Mouse (Mus musculus) forebrain, postnatal 0 days (tissue): ENCODE data around the gene Zbtb46. TPM values are rescaled to one million over a fixed set of nuclear protein-coding genes. Genes with fewer than 3 reads are reported as not detected.

Source experiments
- ATAC-seq: fragments of 200-750 bp; cut with Nextera tagmentation; 2 replicates; pipeline ENCODE4 v1.8.0; 2017; ENCODE audit warnings: mild to moderate bottlenecking, moderate library complexity
- DNase-seq: peaks from one replicate; pipeline ENCODE4 v3.0.0-alpha.2; 2015
- H3K27ac ChIP-seq: fragments of 300-500 bp; sonication (generic); 2 replicates; pipeline ENCODE4 v1.5.1; 2014; ENCODE audit warnings: low read depth, mild to moderate bottlenecking, antibody characterized with exemption, low read length, moderate library complexity, mixed read lengths
- H3K27me3 ChIP-seq: fragments of 300-500 bp; sonication (generic); 2 replicates; pipeline ENCODE4 v1.6.1; 2014; ENCODE audit warnings: mild to moderate bottlenecking, low read length, mixed read lengths; ENCODE audit not compliant: insufficient read depth
- H3K36me3 ChIP-seq: fragments of 300-500 bp; sonication (generic); 2 replicates; pipeline ENCODE4 v1.6.1; 2014; ENCODE audit warnings: mild to moderate bottlenecking, moderate library complexity; ENCODE audit not compliant: insufficient read depth
- H3K4me1 ChIP-seq: fragments of 300-500 bp; sonication (generic); 2 replicates; pipeline ENCODE4 v1.6.1; 2014; ENCODE audit warnings: antibody characterized with exemption; ENCODE audit not compliant: insufficient read depth
- H3K4me2 ChIP-seq: fragments of 300-500 bp; sonication (generic); 2 replicates; pipeline ENCODE4 v1.6.1; 2014; ENCODE audit warnings: low read depth, mild to moderate bottlenecking, moderate library complexity
- H3K4me3 ChIP-seq: fragments of 300-500 bp; sonication (generic); 2 replicates; pipeline ENCODE4 v1.5.1; 2014; ENCODE audit warnings: low read depth, low read length, mixed read lengths
- H3K9ac ChIP-seq: fragments of 300-500 bp; sonication (generic); 2 replicates; pipeline ENCODE4 v1.6.1; 2014; ENCODE audit warnings: mild to moderate bottlenecking
- H3K9me3 ChIP-seq: fragments of 300-500 bp; sonication (generic); 2 replicates; pipeline ENCODE4 v1.6.1; 2016; ENCODE audit warnings: low read length
- CTCF ChIP-seq: sonication (generic); IDR thresholded peaks from 2 replicates; pipeline ENCODE4 v1.5.1; 2016; ENCODE audit warnings: antibody characterized with exemption, control low read depth, low read depth
- WGBS: fragments of 180-500 bp; shearing (Covaris S2); extraction: QIAGEN DNeasy Blood & Tissue Kit; methylation state at CpG from one replicate; pipeline ENCODE4 v1.1.7; 2014; 5-methylcytosine and 5-hydroxymethylcytosine counted together
- polyA plus RNA-seq: library from polyadenylated mRNA; unstranded; fragments of >200 nt; fragmentation: Nextera tagmentation; extraction: Ambion mirVana; gene quantifications from 2 replicates; pipeline ENCODE4 v1.2.1, GENCODE M21; 2015
- total RNA-seq: library from RNA; depleted of rRNA; stranded (reverse); fragments of >200 nt; gene quantifications from 2 replicates; pipeline ENCODE4 v1.2.3, GENCODE M21; 2014

The Zbtb46 gene
- total and polyA plus RNA-seq, 2 experiments from 2014 or later: 11.0 to 17.7 TPM

- TF ChIP-seq CTCF: no peak
- H3K4me2 ChIP-seq: no peak overlapping the region
- no peak overlapping the region for H3K27ac ChIP-seq
- H3K27me3 ChIP-seq: no peaks in the 10 kb centered on the region
- no peak overlapping the region for H3K9ac ChIP-seq
- no peaks in the 10 kb centered on the region for H3K9me3 ChIP-seq
- no peak overlapping the region for H3K4me3 ChIP-seq
- ATAC-seq: no peak
- no peak for DNase-seq
- 0 out of 2 replicates have a peak, but pooled peaks cover 19% of the 10 kb centered on the region for H3K36me3 ChIP-seq
- no peaks in the 10 kb centered on the region for H3K4me1 ChIP-seq
- 76% methylated on average over 4 of the region's 4 CpGs for WGBS
Observed at GRCm38 (mm10) chr2:181390136-181390870, 68.9 kb downstream of the Zbtb46 start.

- WGBS: 81% methylated on average over 4 of the region's 4 CpGs
- H3K9me3 ChIP-seq: no peaks in the 10 kb centered on the region
- H3K27me3 ChIP-seq: no peaks in the 10 kb centered on the region
- no peak overlapping the region for H3K27ac ChIP-seq
- no peak for ATAC-seq
- no peak for TF ChIP-seq CTCF
- no peak overlapping the region for H3K9ac ChIP-seq
- H3K4me1 ChIP-seq: no peaks in the 10 kb centered on the region
- H3K4me2 ChIP-seq: no peak overlapping the region
- no peak for DNase-seq
- H3K4me3 ChIP-seq: no peak overlapping the region
- H3K36me3 ChIP-seq: peaks cover 40% of the 10 kb centered on the region
Observed at GRCm38 (mm10) chr2:181386663-181387210, 72.5 kb downstream of the Zbtb46 start.

- 67% methylated on average over 3 of the region's 3 CpGs for WGBS
- Histone ChIP-seq H3K27me3 (no peaks in the 10 kb centered on the region), H3K27ac (no peak overlapping the region), H3K36me3 (peaks cover 40% of the 10 kb centered on the region), H3K4me2 (no peak overlapping the region), H3K4me3 (no peak overlapping the region), H3K9me3 (no peaks in the 10 kb centered on the region), H3K9ac (no peak overlapping the region), H3K4me1 (no peaks in the 10 kb centered on the region)
- TF ChIP-seq CTCF: no peak
- DNase-seq: no peak
- no peak for ATAC-seq
Observed at GRCm38 (mm10) chr2:181385885-181386284, 73.3 kb downstream of the Zbtb46 start.

- peaks cover 47% of the 10 kb centered on the region for H3K36me3 ChIP-seq
- H3K4me1 ChIP-seq: no peaks in the 10 kb centered on the region
- no peak overlapping the region for H3K4me3 ChIP-seq
- H3K27me3 ChIP-seq: no peaks in the 10 kb centered on the region
- 59% methylated on average over 4 of the region's 4 CpGs for WGBS
- no peak for TF ChIP-seq CTCF
- H3K9ac ChIP-seq: no peak overlapping the region
- DNase-seq (peak; percentile 41), ATAC-seq (peak; percentile 71)
- no peak overlapping the region for H3K4me2 ChIP-seq
- 0 out of 2 replicates have a peak overlapping the region, but pooled peaks have one; percentile 21 for H3K27ac ChIP-seq
- no peaks in the 10 kb centered on the region for H3K9me3 ChIP-seq
Observed at GRCm38 (mm10) chr2:181384919-181385391, 74.3 kb downstream of the Zbtb46 start.

GRCm38 (mm10) chr2:181384463-181384862, 74.8 kb downstream of the Zbtb46 start:
- no peak for TF ChIP-seq CTCF
- DNase-seq: no peak
- H3K9me3 ChIP-seq: no peaks in the 10 kb centered on the region
- no peak overlapping the region for H3K27ac ChIP-seq
- 0 out of 2 replicates have a peak, but pooled peaks have one; percentile 10 for ATAC-seq
- no peaks in the 10 kb centered on the region for H3K27me3 ChIP-seq
- 85% methylated on average over 7 of the region's 7 CpGs for WGBS
- H3K36me3 ChIP-seq: peaks cover 52% of the 10 kb centered on the region
- no peak overlapping the region for H3K4me2 ChIP-seq
- no peak overlapping the region for H3K9ac ChIP-seq
- no peaks in the 10 kb centered on the region for H3K4me1 ChIP-seq
- H3K4me3 ChIP-seq: no peak overlapping the region

- no peak overlapping the region for H3K9ac ChIP-seq
- DNase-seq (no peak), ATAC-seq (no peak)
- TF ChIP-seq CTCF: no peak
- 94% methylated on average over 6 of the region's 6 CpGs for WGBS
- H3K27me3 ChIP-seq: no peaks in the 10 kb centered on the region
- peaks cover 62% of the 10 kb centered on the region for H3K36me3 ChIP-seq
- H3K4me2 ChIP-seq: no peak overlapping the region
- H3K9me3 ChIP-seq: no peaks in the 10 kb centered on the region
- H3K4me1 ChIP-seq: no peaks in the 10 kb centered on the region
- no peak overlapping the region for H3K4me3 ChIP-seq
- no peak overlapping the region for H3K27ac ChIP-seq
Observed at GRCm38 (mm10) chr2:181381631-181382306, 77.5 kb downstream of the Zbtb46 start.

GRCm38 (mm10) chr2:181381107-181381506, 78.1 kb downstream of the Zbtb46 start:
- H3K36me3 ChIP-seq: peaks cover 61% of the 10 kb centered on the region
- 88% methylated on average over 5 of the region's 5 CpGs for WGBS

More at GRCm38 (mm10) chr2:181381107-181381506, 78.1 kb downstream of the Zbtb46 start:
- Histone ChIP-seq H3K9me3 (no peaks in the 10 kb centered on the region), H3K4me3 (no peak overlapping the region), H3K27me3 (no peaks in the 10 kb centered on the region), H3K9ac (no peak overlapping the region), H3K4me1 (no peaks in the 10 kb centered on the region), H3K27ac (no peak overlapping the region), H3K4me2 (no peak overlapping the region)
- DNase-seq (no peak), ATAC-seq (no peak)
- TF ChIP-seq CTCF: no peak
